Mouse (Mus musculus) urinary bladder, postnatal 4 days (tissue): ENCODE measurements at regions not wholly inside any gene's neighbourhood (a gene's known extent, or its start where the extent isn't known, plus 50 kb on each side); places are given as distances from the start of the nearest gene placed in this dataset.
A peak's percentile ranks its signal among the peaks of the same experiment; 100 is the strongest.

Experiments
- DNase-seq, 2 experiments: peaks; one replicate each; pipeline ENCODE4 v3.0.0; 2021 to 2022; ENCODE audit warnings: low spot score in 2 of 2

- DNase-seq = no peak
These were observed 291.6 kb downstream of the Isl1 start for GRCm38 (mm10) chr13:116017886-116018285.

- DNase-seq = no peak
These were observed 305.8 kb downstream of the Isl1 start for GRCm38 (mm10) chr13:116003733-116004132.

- DNase-seq = peak; percentile 20 to 61
These were observed 307.0 kb downstream of the Isl1 start for GRCm38 (mm10) chr13:116002391-116002899.

- DNase-seq = no peak
These were observed 318.9 kb downstream of the Isl1 start for GRCm38 (mm10) chr13:115990591-115990990.

- DNase-seq = no peak
These were observed 320.4 kb downstream of the Isl1 start for GRCm38 (mm10) chr13:115989091-115989490.

GRCm38 (mm10) chr13:115986282-115986681, 323.2 kb downstream of the Isl1 start:
- DNase-seq = no peak

GRCm38 (mm10) chr13:115985715-115986114, 323.8 kb downstream of the Isl1 start:
- no peak for DNase-seq

GRCm38 (mm10) chr13:115977890-115978203, 331.6 kb downstream of the Isl1 start:
- no peak for DNase-seq

GRCm38 (mm10) chr13:115977118-115977889, 332.2 kb downstream of the Isl1 start:
- no peak for DNase-seq
